Mouse (Mus musculus) ovary, adult 2 months (tissue): ENCODE measurements around the gene Klra4. TPM values are rescaled to one million over a fixed set of nuclear protein-coding genes. Genes with fewer than 3 reads are reported as not detected.

Source experiments
- polyA plus RNA-seq: library from polyadenylated mRNA; depleted of rRNA; stranded (reverse); fragments of >200 nt; gene quantifications from 2 replicates; pipeline ENCODE4 v1.2.3, GENCODE M21; 2012; rRNA removed

The Klra4 gene
- polyA plus RNA-seq = not detected in 2 replicates

DNA sequence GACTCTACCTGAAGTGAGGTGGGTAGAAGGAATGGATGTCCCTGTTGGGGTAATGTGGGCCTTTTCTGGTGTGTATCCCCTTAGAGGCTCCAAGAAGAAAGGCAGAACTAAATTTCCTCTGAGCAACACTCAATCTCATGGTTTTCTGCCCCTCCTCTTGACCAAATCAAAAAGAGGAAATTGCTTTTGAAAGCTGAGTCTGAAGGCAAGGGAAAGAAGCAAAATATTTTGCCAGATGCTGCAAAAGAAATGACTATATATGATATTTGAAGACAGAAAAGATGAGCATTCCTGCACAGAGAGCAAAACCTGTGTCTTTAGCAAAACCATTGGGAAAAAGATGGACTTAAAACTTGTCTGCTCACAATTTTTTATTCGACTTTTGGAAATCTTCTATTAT, at the start of gene Klra4:
Klra4 (minus strand) TSS at position 101 of the 400 bp plus-strand sequence.

DNA sequence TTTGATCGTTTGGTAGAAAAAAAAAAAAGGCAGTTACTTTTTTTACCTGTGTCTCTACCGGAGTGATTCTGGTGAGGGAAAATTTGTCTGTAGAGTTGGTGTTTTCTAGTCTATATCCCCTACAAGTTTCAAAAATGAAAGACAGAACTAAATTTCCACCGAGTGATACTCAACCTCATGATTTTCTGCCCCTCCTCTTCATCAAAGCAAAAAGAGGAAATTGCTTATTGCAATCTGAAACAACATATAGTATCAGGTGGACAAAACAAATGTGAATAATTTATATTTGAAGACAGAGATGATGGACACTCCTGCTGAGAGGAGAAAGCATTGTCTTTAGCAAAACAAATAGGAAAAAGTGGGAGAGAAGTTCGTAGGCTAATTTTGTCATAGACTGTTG, 40.2 kb downstream of the Klra4 start, which contains the start of gene Klra6:
Klra6 (minus strand) TSS at position 101 of the 400 bp plus-strand sequence.

Other genes starting within 250 kb of the Klra4 start
- gene Gm17631, start 204.6 kb downstream of the Klra4 start, polyA plus RNA-seq = not detected in 2 replicates
- 0.12 TPM in 1 of 2 replicates, not detected in the other for gene Klra17, start 190.6 kb downstream of the Klra4 start, polyA plus RNA-seq
- not detected in 2 replicates for gene Klra5, start 149.6 kb downstream of the Klra4 start, polyA plus RNA-seq
- gene Klra6, start 40.3 kb downstream of the Klra4 start, polyA plus RNA-seq = not detected in 2 replicates
- 0.12 TPM in 1 of 2 replicates, not detected in the other for gene Klra8, start 62.6 kb upstream of the Klra4 start, polyA plus RNA-seq
- not detected in 2 replicates for gene Klra9, start 125.8 kb upstream of the Klra4 start, polyA plus RNA-seq
- gene Klra7, start 166.1 kb upstream of the Klra4 start, polyA plus RNA-seq = not detected in 2 replicates
- not detected in 2 replicates for gene Klra10, start 214.7 kb upstream of the Klra4 start, polyA plus RNA-seq